Mouse (Mus musculus): Measurements from ENCODE around the gene Tomm22. TPM values are rescaled to one million over a fixed set of nuclear protein-coding genes. Genes with fewer than 3 reads are reported as not detected.

The Tomm22 gene
- 280 and 301 TPM in 2 replicates for polyA plus RNA-seq (2016; fragmentation: Nextera tagmentation; extraction: Ambion mirVana)

- WGBS = 20% methylated on average over 33 of the region's 33 CpGs
- no peaks in the 10 kb centered on the region for H3K27me3 ChIP-seq (ENCODE audit: insufficient read depth, poor library complexity, severe bottlenecking)
- H3K4me3 ChIP-seq = peak within 1 kb of the TSS; percentile 97
- no peaks in the 10 kb centered on the region for H3K9me3 ChIP-seq
- DNase-seq (ENCODE audit: low spot score) = peak; percentile 91
- H3K4me1 ChIP-seq (replicated peaks) = peaks cover 6% of the 10 kb centered on the region
- peak within 1 kb of the TSS; percentile 92 for H3K27ac ChIP-seq
- H3K36me3 ChIP-seq = peaks cover 68% of the 10 kb centered on the region
Observed at GRCm38 (mm10) chr15:79670249-79670971, at the start of gene Tomm22. Tomm22 (plus strand) TSS chr15:79670861.

- WGBS = 82% methylated on average over 2 of the region's 2 CpGs
- H3K9me3 ChIP-seq = no peaks in the 10 kb centered on the region
- no peaks in the 10 kb centered on the region for H3K27me3 ChIP-seq (ENCODE audit: insufficient read depth, poor library complexity, severe bottlenecking)
- no peak overlapping the region for H3K27ac ChIP-seq
- H3K4me1 ChIP-seq (replicated peaks) = no peaks in the 10 kb centered on the region
- DNase-seq (ENCODE audit: low spot score) = no peak
- no peak overlapping the region for H3K4me3 ChIP-seq
- peaks cover 94% of the 10 kb centered on the region for H3K36me3 ChIP-seq
Observed at GRCm38 (mm10) chr15:79630471-79630870, 40.2 kb upstream of the Tomm22 start.

GRCm38 (mm10) chr15:79641135-79641817 lies 29.4 kb upstream of the Tomm22 start:
- Histone ChIP-seq H3K27me3 (ENCODE audit: insufficient read depth, poor library complexity, severe bottlenecking) (no peaks in the 10 kb centered on the region), H3K27ac (no peak overlapping the region), H3K36me3 (peaks cover 60% of the 10 kb centered on the region), H3K4me3 (no peak overlapping the region), H3K9me3 (no peaks in the 10 kb centered on the region), H3K4me1 (replicated peaks) (no peaks in the 10 kb centered on the region)
- no peak for DNase-seq (ENCODE audit: low spot score)
- WGBS = 79% methylated on average over 12 of the region's 12 CpGs

GRCm38 (mm10) chr15:79645483-79645882 lies 25.2 kb upstream of the Tomm22 start:
- Histone ChIP-seq H3K9me3 (no peaks in the 10 kb centered on the region), H3K4me3 (no peak overlapping the region), H3K36me3 (peaks cover 63% of the 10 kb centered on the region), H3K4me1 (replicated peaks) (no peaks in the 10 kb centered on the region), H3K27ac (no peak overlapping the region), H3K27me3 (ENCODE audit: insufficient read depth, poor library complexity, severe bottlenecking) (no peaks in the 10 kb centered on the region)
- DNase-seq (ENCODE audit: low spot score) = no peak
- WGBS = 82% methylated on average over 2 of the region's 2 CpGs

GRCm38 (mm10) chr15:79648130-79648529 lies 22.5 kb upstream of the Tomm22 start:
- Histone ChIP-seq H3K27me3 (ENCODE audit: insufficient read depth, poor library complexity, severe bottlenecking) (no peaks in the 10 kb centered on the region), H3K36me3 (peaks cover 61% of the 10 kb centered on the region)
- WGBS = 87% methylated on average over 12 of the region's 12 CpGs

GRCm38 (mm10) chr15:79650569-79650968 lies 20.1 kb upstream of the Tomm22 start:
- no peak overlapping the region for H3K27ac ChIP-seq
- peak; percentile 49 for DNase-seq (ENCODE audit: low spot score)

More at GRCm38 (mm10) chr15:79648130-79648529, 22.5 kb upstream of the Tomm22 start:
- H3K4me1 ChIP-seq (replicated peaks) = no peaks in the 10 kb centered on the region
- DNase-seq (ENCODE audit: low spot score) = no peak
- 0 out of 2 replicates have a peak, but pooled peaks cover 4% of the 10 kb centered on the region for H3K9me3 ChIP-seq
- no peak overlapping the region for H3K4me3 ChIP-seq
- no peak overlapping the region for H3K27ac ChIP-seq

GRCm38 (mm10) chr15:79651481-79651880 lies 19.2 kb upstream of the Tomm22 start:
- DNase-seq (ENCODE audit: low spot score) = no peak
- WGBS = 73% methylated on average over 4 of the region's 4 CpGs
- Histone ChIP-seq H3K4me1 (replicated peaks) (no peaks in the 10 kb centered on the region), H3K4me3 (no peak overlapping the region), H3K36me3 (peaks cover 52% of the 10 kb centered on the region), H3K27ac (no peak overlapping the region), H3K27me3 (ENCODE audit: insufficient read depth, poor library complexity, severe bottlenecking) (no peaks in the 10 kb centered on the region), H3K9me3 (0 out of 2 replicates have a peak, but pooled peaks cover 4% of the 10 kb centered on the region)

More at GRCm38 (mm10) chr15:79650569-79650968, 20.1 kb upstream of the Tomm22 start:
- Histone ChIP-seq H3K27me3 (ENCODE audit: insufficient read depth, poor library complexity, severe bottlenecking) (no peaks in the 10 kb centered on the region), H3K4me1 (replicated peaks) (no peaks in the 10 kb centered on the region), H3K36me3 (peaks cover 54% of the 10 kb centered on the region), H3K9me3 (0 out of 2 replicates have a peak, but pooled peaks cover 4% of the 10 kb centered on the region), H3K4me3 (no peak overlapping the region)

- no peak for DNase-seq (ENCODE audit: low spot score)
- Histone ChIP-seq H3K9me3 (0 out of 2 replicates have a peak, but pooled peaks cover 6% of the 10 kb centered on the region), H3K27me3 (ENCODE audit: insufficient read depth, poor library complexity, severe bottlenecking) (no peaks in the 10 kb centered on the region), H3K36me3 (peaks cover 26% of the 10 kb centered on the region), H3K4me3 (no peak overlapping the region), H3K27ac (no peak overlapping the region), H3K4me1 (replicated peaks) (peaks cover 19% of the 10 kb centered on the region)
- WGBS = 95% methylated on average over 14 of the region's 14 CpGs
Observed at GRCm38 (mm10) chr15:79656451-79656850, 14.2 kb upstream of the Tomm22 start.

- peak; percentile 85 for DNase-seq (ENCODE audit: low spot score)
- Histone ChIP-seq H3K27me3 (ENCODE audit: insufficient read depth, poor library complexity, severe bottlenecking) (no peaks in the 10 kb centered on the region), H3K4me3 (peak overlapping the region; percentile 84), H3K4me1 (replicated peaks) (peaks cover 19% of the 10 kb centered on the region), H3K36me3 (peaks cover 29% of the 10 kb centered on the region), H3K9me3 (peaks cover 6% of the 10 kb centered on the region; the same call in 1 of the 2 replicates), H3K27ac (peak overlapping the region; percentile 100)
- 4% methylated on average over 16 of the region's 16 CpGs for WGBS
Observed at GRCm38 (mm10) chr15:79657837-79658530, 12.7 kb upstream of the Tomm22 start.

- H3K9me3 ChIP-seq = peaks cover 6% of the 10 kb centered on the region; the same call in 1 of the 2 replicates
- peaks cover 19% of the 10 kb centered on the region for H3K4me1 ChIP-seq (replicated peaks)
- peak; percentile 98 for DNase-seq (ENCODE audit: low spot score)
- H3K36me3 ChIP-seq = peaks cover 28% of the 10 kb centered on the region
- H3K27ac ChIP-seq = peak within 1 kb of the TSS; percentile 100
- no peaks in the 10 kb centered on the region for H3K27me3 ChIP-seq (ENCODE audit: insufficient read depth, poor library complexity, severe bottlenecking)
- peak within 1 kb of the TSS; percentile 84 for H3K4me3 ChIP-seq
- WGBS = under 1% methylated on average over 55 of the region's 55 CpGs
Observed at GRCm38 (mm10) chr15:79658531-79659375, 11.9 kb upstream of the Tomm22 start, which contains the start of the genes Fam227a and Cby1. Fam227a (minus strand) TSS chr15:79658956. Cby1 (plus strand) TSS chr15:79659199.

GRCm38 (mm10) chr15:79661852-79662251 lies 8.8 kb upstream of the Tomm22 start:
- peak; percentile 35 for DNase-seq (ENCODE audit: low spot score)
- Histone ChIP-seq H3K27me3 (ENCODE audit: insufficient read depth, poor library complexity, severe bottlenecking) (no peaks in the 10 kb centered on the region), H3K36me3 (peaks cover 55% of the 10 kb centered on the region), H3K27ac (no peak overlapping the region), H3K4me1 (replicated peaks) (peaks cover 19% of the 10 kb centered on the region), H3K9me3 (peaks cover 6% of the 10 kb centered on the region; the same call in 1 of the 2 replicates), H3K4me3 (no peak overlapping the region)
- WGBS = 74% methylated on average over 4 of the region's 4 CpGs

GRCm38 (mm10) chr15:79664666-79665065 lies 6.0 kb upstream of the Tomm22 start:
- WGBS = 91% methylated on average over 8 of the region's 8 CpGs
- no peaks in the 10 kb centered on the region for H3K27me3 ChIP-seq (ENCODE audit: insufficient read depth, poor library complexity, severe bottlenecking)
- no peak for DNase-seq (ENCODE audit: low spot score)
- H3K4me1 ChIP-seq (replicated peaks) = peaks cover 8% of the 10 kb centered on the region
- peaks cover 6% of the 10 kb centered on the region; the same call in 1 of the 2 replicates for H3K9me3 ChIP-seq
- no peak overlapping the region for H3K4me3 ChIP-seq
- H3K36me3 ChIP-seq = peaks cover 71% of the 10 kb centered on the region
- no peak overlapping the region for H3K27ac ChIP-seq
